Mouse (Mus musculus): ENCODE data around the gene Mylk. TPM values are rescaled to one million over a fixed set of nuclear protein-coding genes. Genes with fewer than 3 reads are reported as not detected.
"Not testable (repeated sequence)": the region's sequence is repeated elsewhere in the genome, so short reads cannot be mapped to it uniquely, and the experiment has no call there.

Mylk gene
- polyA plus RNA-seq, 1 experiment from 2014 or later = 97.3 TPM

DNA sequence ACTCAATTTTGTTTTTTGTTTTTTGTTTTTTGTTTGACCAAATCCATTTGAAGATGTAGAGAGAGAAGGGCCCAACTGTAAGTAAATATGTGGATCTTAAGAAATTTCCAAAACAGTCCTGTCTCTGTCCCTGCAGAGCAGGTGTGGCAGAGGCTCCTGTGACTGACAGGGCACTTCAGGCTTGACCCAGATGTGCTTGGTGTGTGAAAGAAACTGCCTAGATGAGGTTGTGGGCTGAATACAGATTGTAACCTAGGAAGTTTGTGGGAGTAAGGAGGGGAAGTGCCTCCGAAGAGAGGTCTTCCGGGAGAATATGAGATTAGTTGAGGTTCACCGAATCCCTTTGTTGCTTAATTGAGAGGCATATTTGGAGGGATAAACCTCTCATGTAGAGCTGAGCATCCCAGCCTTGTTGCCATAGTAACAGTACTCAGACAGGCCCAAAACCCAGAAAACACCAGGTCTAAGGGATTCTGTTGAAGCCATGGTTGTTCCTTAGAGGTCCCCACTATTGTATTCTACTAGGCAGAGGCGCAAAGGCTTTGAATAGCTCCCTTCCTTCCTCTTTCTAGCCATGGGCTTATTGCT is 27.5 kb downstream of the Mylk start:
- no peak overlapping the region for H3K9ac ChIP-seq
- no peaks in the 10 kb centered on the region for H3K36me3 ChIP-seq
- no peaks in the 10 kb centered on the region for H3K9me3 ChIP-seq (replicated peaks)
- WGBS = 56% methylated on average over 4 of the region's 4 CpGs
- no peaks in the 10 kb centered on the region for H3K27me3 ChIP-seq
- H3K4me1 ChIP-seq = no peaks in the 10 kb centered on the region
- H3K4me2 ChIP-seq = no peak overlapping the region
- ATAC-seq (replicated peaks; ENCODE audit: low FRiP score) = no peak
- H3K27ac ChIP-seq = no peak overlapping the region
- no peak overlapping the region for H3K4me3 ChIP-seq (replicated peaks)

DNA sequence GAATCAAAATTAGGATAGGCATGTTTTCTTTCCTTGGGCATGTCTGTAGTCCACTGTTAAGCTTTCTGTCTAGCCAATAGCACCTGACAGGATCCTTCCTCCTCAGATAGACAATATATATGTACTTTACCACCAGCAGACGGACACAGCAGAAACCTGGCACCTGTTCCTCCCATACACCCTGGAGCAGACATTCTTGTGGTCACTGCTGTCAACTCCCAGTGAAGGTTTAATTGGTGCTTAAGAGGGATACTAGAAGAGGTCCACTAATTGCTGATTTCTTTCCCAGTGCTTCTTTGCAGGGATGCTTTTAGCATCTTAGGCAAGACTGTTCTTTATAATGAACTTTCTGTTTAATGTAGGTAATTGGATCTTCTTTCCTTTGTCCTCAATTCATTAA is 37.4 kb downstream of the Mylk start:
- Histone ChIP-seq H3K9ac (no peak overlapping the region), H3K36me3 (no peaks in the 10 kb centered on the region)

DNA sequence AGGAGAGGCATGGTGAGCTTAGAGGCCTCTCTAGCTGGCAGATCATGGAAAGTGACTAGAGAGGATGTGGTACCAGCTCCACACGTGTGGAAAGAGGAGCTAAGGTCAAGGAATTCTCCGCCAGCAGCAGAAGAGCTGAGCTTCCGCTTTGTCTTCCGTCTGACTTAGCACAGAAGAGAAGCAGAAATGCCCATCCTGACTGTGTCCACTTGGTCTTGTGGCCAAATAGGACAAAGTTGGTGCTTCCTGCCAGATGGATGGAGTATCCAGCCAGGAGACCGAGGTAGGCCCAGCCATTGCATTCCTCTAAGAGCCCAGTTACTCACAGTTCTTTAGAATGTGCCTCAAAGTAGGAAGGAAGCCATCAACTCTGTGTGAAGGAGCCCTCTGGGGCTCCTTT is 38.5 kb downstream of the Mylk start:
- Histone ChIP-seq H3K4me1 (no peaks in the 10 kb centered on the region), H3K27me3 (no peaks in the 10 kb centered on the region), H3K4me2 (no peak overlapping the region), H3K27ac (no peak overlapping the region), H3K36me3 (no peaks in the 10 kb centered on the region), H3K9ac (no peak overlapping the region), H3K4me3 (replicated peaks) (no peak overlapping the region), H3K9me3 (replicated peaks) (no peaks in the 10 kb centered on the region)
- 89% methylated on average over 5 of the region's 5 CpGs for WGBS
- no peak for ATAC-seq (replicated peaks; ENCODE audit: low FRiP score)

More for the DNA sequence above, 37.4 kb downstream of the Mylk start:
- no peaks in the 10 kb centered on the region for H3K9me3 ChIP-seq (replicated peaks)
- H3K4me3 ChIP-seq (replicated peaks) = no peak overlapping the region
- no peak overlapping the region for H3K27ac ChIP-seq
- no peak overlapping the region for H3K4me2 ChIP-seq
- H3K27me3 ChIP-seq = no peaks in the 10 kb centered on the region
- no peaks in the 10 kb centered on the region for H3K4me1 ChIP-seq
- no peak for ATAC-seq (replicated peaks; ENCODE audit: low FRiP score)
- 57% methylated on average over 1 of the region's 1 CpGs for WGBS

DNA sequence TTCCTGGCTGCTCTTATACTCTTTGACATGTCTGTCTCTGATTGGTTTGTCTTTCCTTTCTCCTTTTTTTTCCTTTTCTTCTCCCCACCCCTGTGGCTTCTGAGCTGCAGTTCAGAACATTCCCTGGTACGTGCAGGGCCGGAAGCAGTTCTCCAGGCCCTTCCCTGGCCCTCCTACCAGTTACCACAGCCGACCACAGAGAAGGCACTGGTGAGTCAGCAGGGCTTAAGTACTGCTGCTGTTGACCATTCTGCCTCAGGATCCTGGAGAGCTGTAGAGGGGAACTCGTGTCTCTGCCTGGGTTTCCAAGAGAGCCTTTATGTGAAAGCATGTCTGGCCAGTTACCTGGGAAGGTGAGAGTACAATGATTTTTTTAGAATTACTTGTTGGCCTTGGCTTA is 39.7 kb downstream of the Mylk start:
- no peaks in the 10 kb centered on the region for H3K9me3 ChIP-seq (replicated peaks)
- no peak overlapping the region for H3K4me2 ChIP-seq
- H3K36me3 ChIP-seq = no peaks in the 10 kb centered on the region
- no peaks in the 10 kb centered on the region for H3K4me1 ChIP-seq
- WGBS = 80% methylated on average over 4 of the region's 4 CpGs
- no peak overlapping the region for H3K9ac ChIP-seq
- H3K4me3 ChIP-seq (replicated peaks) = no peak overlapping the region
- H3K27me3 ChIP-seq = no peaks in the 10 kb centered on the region
- no peak for ATAC-seq (replicated peaks; ENCODE audit: low FRiP score)
- H3K27ac ChIP-seq = no peak overlapping the region

DNA sequence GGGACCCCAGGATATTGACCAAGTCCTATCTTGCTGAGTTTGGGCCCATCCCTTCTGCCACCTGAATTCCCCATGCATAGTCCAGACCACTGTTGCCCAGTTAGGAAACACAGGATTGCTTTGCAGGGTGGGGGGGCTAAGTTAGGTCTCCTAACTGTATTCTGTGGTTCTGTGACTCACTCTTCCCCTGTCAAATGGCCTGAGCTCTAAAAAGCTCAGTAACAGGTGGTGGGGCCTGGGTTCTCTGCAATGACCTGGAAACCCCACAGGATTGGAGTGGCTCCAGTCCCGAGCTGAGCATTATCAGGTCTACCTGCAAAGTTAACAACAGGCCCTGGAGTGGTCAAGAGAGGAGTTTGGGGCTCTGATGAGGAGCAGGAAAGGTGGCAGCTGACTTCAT is 47.5 kb downstream of the Mylk start:
- Histone ChIP-seq H3K36me3 (no peaks in the 10 kb centered on the region), H3K27me3 (no peaks in the 10 kb centered on the region), H3K9me3 (replicated peaks) (no peaks in the 10 kb centered on the region), H3K27ac (no peak overlapping the region), H3K4me3 (replicated peaks) (no peak overlapping the region), H3K9ac (no peak overlapping the region), H3K4me2 (no peak overlapping the region), H3K4me1 (no peaks in the 10 kb centered on the region)
- WGBS = 71% methylated on average over 1 of the region's 1 CpGs
- no peak for ATAC-seq (replicated peaks; ENCODE audit: low FRiP score)

DNA sequence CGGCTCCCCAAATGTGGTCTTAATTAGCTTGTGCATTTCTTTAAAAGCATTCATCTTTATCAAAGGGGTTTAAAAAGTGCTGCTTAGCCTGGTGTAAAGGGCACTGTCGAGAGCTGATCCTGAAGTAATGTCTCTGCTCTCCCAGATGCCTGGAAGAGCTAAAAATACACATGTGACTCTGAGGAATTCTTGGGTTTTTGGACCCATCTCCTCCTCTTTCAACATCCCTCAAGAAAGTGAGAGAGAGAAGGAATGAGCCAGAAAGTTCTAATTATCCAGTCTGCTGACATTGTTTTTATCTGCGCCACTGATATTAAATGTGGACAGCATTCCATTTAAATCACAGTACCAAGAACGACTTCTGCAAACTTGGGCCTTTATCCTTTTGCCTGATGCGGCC is 48.0 kb downstream of the Mylk start:
- ATAC-seq (replicated peaks; ENCODE audit: low FRiP score) = no peak

DNA sequence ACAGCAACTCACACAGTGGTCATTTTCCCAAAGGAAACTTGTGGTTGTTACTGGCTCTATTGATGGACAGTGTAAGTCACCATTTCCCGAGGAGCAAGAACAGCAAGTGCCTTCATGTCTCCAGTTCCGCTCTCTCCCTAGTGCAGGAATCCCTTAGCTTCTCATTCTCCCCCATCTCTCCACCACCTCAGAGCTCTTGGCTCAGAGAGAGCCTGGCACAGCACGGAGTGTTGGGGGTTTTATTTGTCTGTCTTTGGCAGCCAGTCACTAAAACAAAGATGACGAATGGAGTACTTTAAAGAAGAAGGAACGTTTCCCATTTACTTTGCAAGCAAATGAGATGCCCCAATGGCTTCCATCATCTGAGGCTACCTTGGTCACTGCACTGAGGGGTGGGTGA is 56.2 kb downstream of the Mylk start:
- H3K4me3 ChIP-seq (replicated peaks) = no peak overlapping the region
- H3K9me3 ChIP-seq (replicated peaks) = no peaks in the 10 kb centered on the region
- no peaks in the 10 kb centered on the region for H3K27me3 ChIP-seq
- no peak overlapping the region for H3K27ac ChIP-seq
- H3K4me2 ChIP-seq = no peak overlapping the region
- peaks cover 10% of the 10 kb centered on the region for H3K4me1 ChIP-seq
- no peak for ATAC-seq (replicated peaks; ENCODE audit: low FRiP score)
- 76% methylated on average over 5 of the region's 5 CpGs for WGBS
- H3K36me3 ChIP-seq = no peaks in the 10 kb centered on the region
- H3K9ac ChIP-seq = no peak overlapping the region

More for the DNA sequence above, 48.0 kb downstream of the Mylk start:
- no peaks in the 10 kb centered on the region for H3K9me3 ChIP-seq (replicated peaks)
- no peak overlapping the region for H3K4me3 ChIP-seq (replicated peaks)
- H3K9ac ChIP-seq = no peak overlapping the region
- 75% methylated on average over 5 of the region's 5 CpGs for WGBS
- no peak overlapping the region for H3K27ac ChIP-seq
- no peaks in the 10 kb centered on the region for H3K27me3 ChIP-seq
- H3K4me2 ChIP-seq = no peak overlapping the region
- no peaks in the 10 kb centered on the region for H3K36me3 ChIP-seq
- no peaks in the 10 kb centered on the region for H3K4me1 ChIP-seq

DNA sequence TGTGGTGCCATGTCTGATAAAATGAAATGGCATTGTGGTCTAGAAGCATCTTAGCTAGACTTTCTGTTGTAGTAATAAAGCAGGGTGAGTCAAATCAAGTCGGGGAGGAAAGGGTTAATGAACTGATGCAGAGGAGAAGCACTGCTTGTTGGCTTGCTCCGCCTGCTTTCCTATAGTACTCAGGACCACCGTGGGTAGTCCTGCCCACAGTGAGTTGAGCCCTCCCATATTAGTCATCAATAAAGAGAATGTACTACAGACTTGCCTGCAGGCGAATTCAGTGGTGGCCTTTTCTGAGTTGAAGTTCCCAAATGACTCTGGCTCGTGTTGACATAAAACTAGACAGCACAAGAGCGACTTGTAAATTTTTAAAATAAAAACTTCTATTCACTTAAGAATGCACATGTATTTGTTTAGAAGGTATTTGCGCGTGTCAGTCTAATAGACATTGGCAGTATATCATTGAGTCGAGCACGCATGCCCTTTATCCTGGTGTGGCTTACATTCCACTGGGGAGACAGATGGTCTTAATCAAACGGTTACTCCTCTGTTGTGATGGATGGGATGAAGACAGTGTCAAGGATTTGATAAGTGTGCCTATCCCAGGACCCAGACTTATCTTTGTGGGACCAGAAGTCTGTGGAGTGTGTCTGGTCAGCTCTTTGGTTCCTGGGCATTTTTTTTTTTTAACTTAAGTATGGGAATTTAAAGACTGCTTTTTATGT is 59.4 kb downstream of the Mylk start:
- Histone ChIP-seq H3K4me2 (no peak overlapping the region), H3K4me1 (peaks cover 26% of the 10 kb centered on the region), H3K9me3 (replicated peaks) (no peaks in the 10 kb centered on the region), H3K27me3 (no peaks in the 10 kb centered on the region), H3K27ac (no peak overlapping the region), H3K36me3 (no peaks in the 10 kb centered on the region), H3K4me3 (replicated peaks) (no peak overlapping the region), H3K9ac (no peak overlapping the region)
- ATAC-seq (replicated peaks; ENCODE audit: low FRiP score) = no peak
- 35% methylated on average over 11 of the region's 11 CpGs for WGBS

DNA sequence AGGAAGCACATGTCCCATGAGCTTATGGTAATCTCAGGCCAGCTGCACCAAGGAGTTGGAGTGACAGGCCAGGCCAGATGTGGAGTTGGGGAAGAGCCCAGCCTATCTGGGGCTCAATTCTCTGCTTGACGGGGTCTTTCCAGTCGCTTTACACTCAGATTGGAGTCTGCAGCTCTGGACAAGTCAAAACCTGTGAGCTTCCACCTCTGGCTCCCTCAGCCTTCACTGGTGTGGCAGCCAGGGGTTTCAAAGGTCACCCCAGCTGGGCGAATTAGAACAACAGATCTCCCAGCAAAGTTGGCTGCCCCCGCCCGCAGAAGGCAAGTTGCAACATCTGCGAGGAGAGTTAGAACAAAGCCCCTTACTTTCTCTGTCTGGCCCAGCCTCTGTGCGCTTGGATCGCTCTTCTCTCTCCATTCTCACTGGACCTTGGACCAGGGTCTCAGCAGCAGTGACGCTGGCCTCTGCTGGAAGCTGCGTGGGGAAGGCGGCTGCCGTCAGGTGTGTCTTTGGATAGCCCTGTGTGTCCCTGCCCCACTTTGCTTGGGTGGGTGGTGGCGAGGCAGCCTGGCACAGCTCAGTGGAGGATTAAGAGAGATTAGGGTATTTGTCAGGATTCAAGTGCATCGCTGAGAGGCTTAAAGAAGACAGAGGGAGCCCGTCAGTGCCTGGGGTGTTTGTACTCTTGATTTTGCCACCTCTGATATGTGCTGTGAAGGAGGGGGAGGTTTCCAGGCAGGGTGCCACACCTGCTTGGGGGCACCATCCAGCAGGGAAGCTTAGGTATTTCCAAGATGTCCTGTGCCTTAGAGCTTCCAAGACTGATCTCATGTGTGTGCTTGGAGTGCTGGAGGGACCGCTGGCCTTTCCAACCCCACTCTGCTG is 62.1 kb downstream of the Mylk start:
- no peaks in the 10 kb centered on the region for H3K27me3 ChIP-seq
- no peak overlapping the region for H3K4me3 ChIP-seq (replicated peaks)
- no peaks in the 10 kb centered on the region for H3K9me3 ChIP-seq (replicated peaks)
- H3K27ac ChIP-seq = no peak overlapping the region
- peaks cover 26% of the 10 kb centered on the region for H3K4me1 ChIP-seq
- no peak overlapping the region for H3K9ac ChIP-seq
- no peak overlapping the region for H3K4me2 ChIP-seq
- 51% methylated on average over 16 of the region's 16 CpGs for WGBS
- H3K36me3 ChIP-seq = no peaks in the 10 kb centered on the region
- ATAC-seq (replicated peaks; ENCODE audit: low FRiP score) = 0 out of 2 replicates have a peak, but pooled peaks have one; percentile 36

DNA sequence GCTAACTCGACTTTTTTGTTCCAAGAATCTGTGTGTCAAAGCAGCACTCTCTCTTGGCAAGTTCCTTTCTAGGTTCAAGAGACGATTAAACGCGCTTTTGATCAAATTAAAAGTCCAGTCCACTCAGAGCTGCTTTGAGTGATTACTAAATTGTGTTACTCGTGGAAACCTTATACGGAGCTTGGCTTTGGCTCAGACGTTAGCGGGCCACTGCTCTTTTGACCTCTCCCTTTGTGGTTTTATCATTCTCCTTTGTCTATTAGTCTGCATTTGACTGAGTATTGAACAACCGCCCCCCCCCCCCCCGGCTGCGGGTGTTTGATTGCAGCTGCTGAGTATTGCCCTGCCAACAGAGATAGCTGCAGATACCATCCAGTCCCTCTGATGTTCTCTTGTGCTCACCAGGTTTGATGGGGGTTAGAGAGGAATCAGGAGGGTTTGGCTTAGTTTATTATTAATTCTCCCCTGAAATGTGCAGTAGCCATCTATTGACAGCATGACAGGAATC is 62.8 kb downstream of the Mylk start:
- Histone ChIP-seq H3K27ac (no peak overlapping the region), H3K4me2 (no peak overlapping the region)

DNA sequence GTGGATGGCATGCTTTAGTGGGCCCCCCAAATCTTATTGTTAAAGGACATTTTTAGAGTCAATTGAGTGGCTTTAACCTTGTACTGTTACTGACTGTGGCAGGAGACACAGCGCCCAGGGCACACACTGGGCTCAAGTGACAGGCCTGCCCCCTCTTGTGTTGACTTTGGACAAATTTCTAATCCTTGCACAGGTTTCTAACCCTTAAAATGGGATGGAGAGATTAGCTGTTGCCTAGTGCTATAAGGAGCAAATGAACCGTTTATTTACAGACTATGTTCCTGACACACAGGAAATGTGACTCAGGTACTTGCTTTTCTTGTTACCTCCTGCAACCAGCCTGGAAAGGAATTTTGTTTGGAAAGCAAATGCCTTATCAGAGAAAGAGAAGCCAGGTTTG is 67.2 kb downstream of the Mylk start:
- Histone ChIP-seq H3K27ac (no peak overlapping the region), H3K9ac (no peak overlapping the region), H3K36me3 (no peaks in the 10 kb centered on the region), H3K4me1 (peaks cover 10% of the 10 kb centered on the region), H3K4me3 (replicated peaks) (no peak overlapping the region), H3K9me3 (replicated peaks) (no peaks in the 10 kb centered on the region), H3K27me3 (no peaks in the 10 kb centered on the region), H3K4me2 (no peak overlapping the region)
- WGBS = 50% methylated on average over 2 of the region's 2 CpGs
- no peak for ATAC-seq (replicated peaks; ENCODE audit: low FRiP score)

More for the DNA sequence above, 62.8 kb downstream of the Mylk start:
- ATAC-seq (replicated peaks; ENCODE audit: low FRiP score) = no peak
- Histone ChIP-seq H3K9me3 (replicated peaks) (no peaks in the 10 kb centered on the region), H3K36me3 (no peaks in the 10 kb centered on the region), H3K4me3 (replicated peaks) (no peak overlapping the region), H3K27me3 (no peaks in the 10 kb centered on the region), H3K9ac (no peak overlapping the region), H3K4me1 (peaks cover 26% of the 10 kb centered on the region)
- 29% methylated on average over 11 of the region's 11 CpGs for WGBS

DNA sequence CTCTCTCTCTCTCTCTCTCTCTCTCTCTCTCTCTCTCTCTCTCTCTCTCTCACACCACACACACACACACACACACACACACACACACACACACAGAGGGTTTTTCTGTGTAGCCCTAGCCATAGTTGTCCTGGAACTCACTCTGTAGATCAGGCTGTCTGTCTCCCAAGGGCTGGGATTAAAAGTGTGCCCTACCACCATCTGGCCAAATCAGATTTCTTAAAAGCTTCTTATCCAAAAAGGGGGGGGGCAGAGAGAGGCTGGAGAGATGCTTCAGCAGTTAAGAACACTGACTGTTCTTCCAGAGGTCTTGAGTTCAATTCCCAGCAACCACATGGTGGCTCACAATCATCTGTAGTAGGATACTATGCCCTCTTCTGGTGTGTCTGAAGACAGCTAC is 68.2 kb downstream of the Mylk start:
- H3K4me3 ChIP-seq (replicated peaks); H3K9me3 ChIP-seq (replicated peaks); H3K27me3 ChIP-seq; H3K9ac ChIP-seq; ATAC-seq (replicated peaks; ENCODE audit: low FRiP score); H3K4me2 ChIP-seq; H3K36me3 ChIP-seq; H3K4me1 ChIP-seq; H3K27ac ChIP-seq: not testable (repeated sequence)

Measured in kidney, embryonic 15.5 days (tissue).